Mouse (Mus musculus) CH12.LX (cell line): ENCODE measurements around the gene Gdpd5. TPM values are rescaled to one million over a fixed set of nuclear protein-coding genes. Genes with fewer than 3 reads are reported as not detected.

Experiments
- DNase-seq: peaks from one replicate; pipeline ENCODE4 v3.0.0-alpha.2; 2013; ENCODE audit errors: extremely low read depth
- H3K27ac ChIP-seq: 2 replicates; pipeline ENCODE4 v1.5.1; 2012; ENCODE audit warnings: low read depth, mild to moderate bottlenecking, control low read depth, moderate library complexity; ENCODE audit not compliant: insufficient read depth
- H3K27me3 ChIP-seq: replicated peaks from 2 replicates; pipeline ENCODE3; 2012; ENCODE audit warnings: inconsistent platforms
- H3K36me3 ChIP-seq, 2 experiments: replicated peaks in 1 of 2; 2 replicates each; pipeline versions ENCODE3 to v1.6.1; 2012; ENCODE audit warnings: inconsistent platforms in 1 of 2, low read length in 1 of 2, mild to moderate bottlenecking in 1 of 2, mixed read lengths in 1 of 2, moderate library complexity in 1 of 2; ENCODE audit not compliant: control insufficient read depth in 1 of 2, insufficient read depth in 1 of 2
- H3K4me1 ChIP-seq, 2 experiments: 2 replicates each; pipeline ENCODE4 v1.6.1; 2012; ENCODE audit warnings: inconsistent platforms in 1 of 2, moderate library complexity in 1 of 2; ENCODE audit not compliant: insufficient read depth in 2 of 2, control insufficient read depth in 1 of 2
- H3K4me2 ChIP-seq: 2 replicates; pipeline ENCODE4 v1.6.1; 2012; ENCODE audit warnings: low read depth, mild to moderate bottlenecking, control low read depth; ENCODE audit not compliant: poor library complexity, insufficient read depth, severe bottlenecking
- H3K4me3 ChIP-seq, 3 experiments: fragments of 150-350 bp in 1 of 3; sonication (generic) in 1 of 3; replicated peaks in 1 of 3; 2 replicates each; pipeline versions ENCODE3 to v1.5.1; 2011 to 2012; ENCODE audit warnings: low read depth in 2 of 3, low read length in 2 of 3, mild to moderate bottlenecking in 2 of 3, moderate library complexity in 2 of 3, control low read depth in 1 of 3, improper control_type of control experiment in 1 of 3, inconsistent platforms in 1 of 3, mixed read lengths in 1 of 3; ENCODE audit not compliant: poor library complexity in 1 of 3
- H3K79me2 ChIP-seq: replicated peaks from 2 replicates; pipeline ENCODE4 v1.6.1; 2012; ENCODE audit warnings: mild to moderate bottlenecking, moderate library complexity; ENCODE audit not compliant: control insufficient read depth, poor library complexity, insufficient read depth, severe bottlenecking; ENCODE audit errors: extremely low read depth
- H3K9ac ChIP-seq: 2 replicates; pipeline ENCODE4 v1.6.1; 2012; ENCODE audit warnings: low read depth, mild to moderate bottlenecking, control low read depth, moderate library complexity; ENCODE audit not compliant: insufficient read depth
- H3K9me3 ChIP-seq: replicated peaks from 2 replicates; pipeline ENCODE3; 2012; ENCODE audit warnings: low read length, inconsistent platforms, mixed read lengths
- BHLHE40 ChIP-seq: IDR thresholded peaks from 2 replicates; pipeline ENCODE4 v1.6.1; 2011; ENCODE audit warnings: mild to moderate bottlenecking, low read depth, low read length, improper control_type of control experiment
- CHD1 ChIP-seq: IDR thresholded peaks from 2 replicates; pipeline ENCODE4 v1.6.1; 2012; ENCODE audit warnings: low read depth, low read length, improper control_type of control experiment, inconsistent platforms
- CHD2 ChIP-seq: IDR thresholded peaks from 2 replicates; pipeline ENCODE4 v1.6.1; 2011; ENCODE audit warnings: low read length, improper control_type of control experiment
- E2F4 ChIP-seq: IDR thresholded peaks from 2 replicates; pipeline ENCODE4 v1.6.1; 2011; ENCODE audit warnings: low read depth, low read length, improper control_type of control experiment; ENCODE audit not compliant: insufficient replicate concordance
- ELF1 ChIP-seq: IDR thresholded peaks from 2 replicates; pipeline ENCODE4 v1.6.1; 2014; ENCODE audit warnings: low read depth, mild to moderate bottlenecking, inconsistent platforms, low read length, improper control_type of control experiment
- ETS1 ChIP-seq: conservative IDR thresholded peaks from 2 replicates; pipeline ENCODE4 v1.6.1; 2012; ENCODE audit warnings: low read depth, mild to moderate bottlenecking, inconsistent platforms, low read length, improper control_type of control experiment, moderate library complexity
- JUN ChIP-seq: IDR thresholded peaks from 2 replicates; pipeline ENCODE4 v1.6.1; 2011; ENCODE audit warnings: low read depth, mild to moderate bottlenecking, low read length, improper control_type of control experiment, moderate library complexity; ENCODE audit not compliant: insufficient read depth
- JUND ChIP-seq: conservative IDR thresholded peaks from 2 replicates; pipeline ENCODE4 v1.6.1; 2011; ENCODE audit warnings: low read depth, low read length, improper control_type of control experiment
- KAT2A ChIP-seq: IDR thresholded peaks from 2 replicates; pipeline ENCODE4 v1.6.1; 2012; ENCODE audit warnings: low read length, improper control_type of control experiment, inconsistent platforms; ENCODE audit not compliant: insufficient replicate concordance
- MAX ChIP-seq: IDR thresholded peaks from 2 replicates; pipeline ENCODE4 v1.6.1; 2011; ENCODE audit warnings: low read length, improper control_type of control experiment
- MAZ ChIP-seq: IDR thresholded peaks from 2 replicates; pipeline ENCODE4 v1.6.1; 2012; ENCODE audit warnings: low read depth, mild to moderate bottlenecking, inconsistent platforms, low read length, improper control_type of control experiment, moderate library complexity
- MEF2A ChIP-seq: IDR thresholded peaks from 2 replicates; pipeline ENCODE4 v1.6.1; 2014; ENCODE audit warnings: low read depth, mild to moderate bottlenecking, inconsistent platforms, low read length, improper control_type of control experiment, borderline replicate concordance
- MXI1 ChIP-seq: IDR thresholded peaks from 2 replicates; pipeline ENCODE4 v1.6.1; 2011; ENCODE audit warnings: mild to moderate bottlenecking, low read depth, low read length, improper control_type of control experiment
- MYC ChIP-seq: IDR thresholded peaks from 2 replicates; pipeline ENCODE4 v1.6.1; 2011; ENCODE audit warnings: low read depth, mild to moderate bottlenecking, improper control_type of control experiment, low read length
- NELFE ChIP-seq: IDR thresholded peaks from 2 replicates; pipeline ENCODE4 v1.6.1; 2011; ENCODE audit warnings: low read depth, low read length, improper control_type of control experiment
- NRF1 ChIP-seq: IDR thresholded peaks from 2 replicates; pipeline ENCODE4 v1.6.1; 2014; ENCODE audit warnings: low read depth, mild to moderate bottlenecking, inconsistent platforms, low read length, improper control_type of control experiment, moderate library complexity
- PAX5 ChIP-seq: IDR thresholded peaks from 2 replicates; pipeline ENCODE4 v1.6.1; 2012; ENCODE audit warnings: low read length, inconsistent platforms, mixed read lengths
- POLR2A ChIP-seq: IDR thresholded peaks from 2 replicates; pipeline ENCODE4 v1.6.1; 2011; ENCODE audit warnings: low read depth, mild to moderate bottlenecking, improper control_type of control experiment, low read length
- RCOR1 ChIP-seq: conservative IDR thresholded peaks from 2 replicates; pipeline ENCODE4 v1.6.1; 2012; ENCODE audit warnings: low read depth, mild to moderate bottlenecking, inconsistent platforms, low read length, improper control_type of control experiment
- SMC3 ChIP-seq: IDR thresholded peaks from 2 replicates; pipeline ENCODE4 v1.6.1; 2011; ENCODE audit warnings: low read depth, low read length, improper control_type of control experiment
- TBP ChIP-seq: conservative IDR thresholded peaks from 2 replicates; pipeline ENCODE4 v1.6.1; 2011; ENCODE audit warnings: low read depth, low read length, improper control_type of control experiment
- TCF12 ChIP-seq: IDR thresholded peaks from 2 replicates; pipeline ENCODE4 v1.6.1; 2014; ENCODE audit warnings: low read depth, mild to moderate bottlenecking, inconsistent platforms, low read length, improper control_type of control experiment
- UBTF ChIP-seq: IDR thresholded peaks from 2 replicates; pipeline ENCODE4 v1.6.1; 2012; ENCODE audit warnings: low read depth, mild to moderate bottlenecking, inconsistent platforms, low read length, improper control_type of control experiment, moderate library complexity
- USF1 ChIP-seq: IDR thresholded peaks from 2 replicates; pipeline ENCODE4 v1.6.1; 2014; ENCODE audit warnings: low read depth, mild to moderate bottlenecking, inconsistent platforms, low read length, improper control_type of control experiment
- USF2 ChIP-seq: conservative IDR thresholded peaks from 2 replicates; pipeline ENCODE4 v1.6.1; 2011; ENCODE audit warnings: low read depth, low read length, improper control_type of control experiment
- ZC3H11A ChIP-seq: IDR thresholded peaks from 2 replicates; pipeline ENCODE4 v1.6.1; 2012; ENCODE audit warnings: low read depth, mild to moderate bottlenecking, inconsistent platforms, low read length, improper control_type of control experiment
- ZKSCAN1 ChIP-seq: IDR thresholded peaks from 2 replicates; pipeline ENCODE4 v1.6.1; 2012; ENCODE audit warnings: low read depth, inconsistent platforms, low read length, improper control_type of control experiment, borderline replicate concordance
- ZMIZ1 ChIP-seq: IDR thresholded peaks from 2 replicates; pipeline ENCODE4 v1.6.1; 2012; ENCODE audit warnings: low read depth, mild to moderate bottlenecking, inconsistent platforms, low read length, improper control_type of control experiment
- dilution Hi-C: fragments of 300-500 bp; cut with MboI; formaldehyde crosslinking; loops from 2 replicates; pipeline ENCODE4 v1.14.3; 2020; ENCODE audit warnings: low sequenced_read_pairs; ENCODE audit not compliant: extremely low pct_unique_long_range_greater_than_20kb, extremely low pct_ligation_motif_present
- in situ Hi-C: fragments of 300-500 bp; cut with MboI; formaldehyde crosslinking; loops from 3 replicates; pipeline ENCODE4 v1.14.3; 2019; ENCODE audit warnings: low sequenced_read_pairs, low pct_ligation_motif_present, low pct_unique_long_range_greater_than_20kb, mixed read lengths
- polyA plus RNA-seq: library from polyadenylated mRNA; unstranded; fragments of >175 nt; gene quantifications from 2 replicates; pipeline ENCODE4 v1.2.1, GENCODE M21; 2012; ENCODE audit warnings: low read depth; ENCODE audit not compliant: insufficient read length
- total RNA-seq, 2 experiments: library from RNA; depleted of rRNA; stranded (reverse); fragments of 300-350 nt in 1 of 2; fragments of >200 nt in 1 of 2; gene quantifications; 2 replicates each; pipeline ENCODE4 v1.2.3; 2012 to 2014

The Gdpd5 gene
- total and polyA plus RNA-seq, 3 experiments, result 2.4 to 9.1 (median 9.0) TPM

GRCm38 (mm10) chr7:99409441-99410222 lies 28.4 kb downstream of the Gdpd5 start:
- in situ Hi-C loops (no loop called here), dilution Hi-C loops (no loop called here)
- no peak for DNase-seq

GRCm38 (mm10) chr7:99410315-99410714 lies 29.1 kb downstream of the Gdpd5 start:
- peaks cover 0 to 43% of the 10 kb centered on the region in 2 experiments for H3K36me3 ChIP-seq
- no peak overlapping the region for H3K4me3 ChIP-seq
- H3K27ac ChIP-seq, result no peak overlapping the region
- no peak for DNase-seq
- in situ Hi-C loops (no loop called here), dilution Hi-C loops (no loop called here)
- H3K9ac ChIP-seq, result no peak overlapping the region
- H3K27me3 ChIP-seq, result no peaks in the 10 kb centered on the region
- peaks cover 7% of the 10 kb centered on the region for H3K9me3 ChIP-seq
- H3K79me2 ChIP-seq, result no peaks in the 10 kb centered on the region
- TF ChIP-seq MAX (no peak), JUND (no peak), ZKSCAN1 (no peak), ETS1 (no peak), USF2 (no peak), ELF1 (no peak), ZMIZ1 (no peak), MYC (no peak), PAX5 (no peak), UBTF (no peak), CHD2 (no peak), TCF12 (no peak), RCOR1 (no peak), SMC3 (no peak), JUN (no peak), NRF1 (no peak), USF1 (no peak), TBP (no peak), NELFE (no peak)
- no peak overlapping the region for H3K4me2 ChIP-seq
- H3K4me1 ChIP-seq, result peaks cover 25 to 68% of the 10 kb centered on the region in 2 experiments

More at GRCm38 (mm10) chr7:99409441-99410222, 28.4 kb downstream of the Gdpd5 start:
- Histone ChIP-seq H3K4me2 (no peak overlapping the region), H3K4me3 (no peak overlapping the region), H3K79me2 (no peaks in the 10 kb centered on the region), H3K9ac (no peak overlapping the region), H3K27me3 (no peaks in the 10 kb centered on the region), H3K36me3 (peaks cover 0 to 44% of the 10 kb centered on the region in 2 experiments), H3K9me3 (peaks cover 7% of the 10 kb centered on the region), H3K4me1 (peaks cover 28 to 69% of the 10 kb centered on the region in 2 experiments), H3K27ac (no peak overlapping the region)
- TF ChIP-seq E2F4 (no peak), POLR2A (no peak), BHLHE40 (no peak), CHD1 (no peak), NRF1 (no peak), PAX5 (no peak), MAX (no peak), MAZ (no peak), ZC3H11A (no peak), MEF2A (no peak), KAT2A (no peak), UBTF (no peak), ZMIZ1 (no peak), ELF1 (no peak), MXI1 (no peak), JUN (no peak)
